Mouse (Mus musculus) R1 (cell line): ENCODE results near the gene Mmp14.

ENCODE experiments used
- DNase-seq: peaks from one replicate; pipeline ENCODE4 v3.0.0-alpha.2; 2018; ENCODE audit warnings: low read depth, low spot score

Gene Mmp14

GRCm38 (mm10) chr14:54433941-54434531, 2.6 kb downstream of the Mmp14 start:
- DNase-seq = no peak

DNA sequence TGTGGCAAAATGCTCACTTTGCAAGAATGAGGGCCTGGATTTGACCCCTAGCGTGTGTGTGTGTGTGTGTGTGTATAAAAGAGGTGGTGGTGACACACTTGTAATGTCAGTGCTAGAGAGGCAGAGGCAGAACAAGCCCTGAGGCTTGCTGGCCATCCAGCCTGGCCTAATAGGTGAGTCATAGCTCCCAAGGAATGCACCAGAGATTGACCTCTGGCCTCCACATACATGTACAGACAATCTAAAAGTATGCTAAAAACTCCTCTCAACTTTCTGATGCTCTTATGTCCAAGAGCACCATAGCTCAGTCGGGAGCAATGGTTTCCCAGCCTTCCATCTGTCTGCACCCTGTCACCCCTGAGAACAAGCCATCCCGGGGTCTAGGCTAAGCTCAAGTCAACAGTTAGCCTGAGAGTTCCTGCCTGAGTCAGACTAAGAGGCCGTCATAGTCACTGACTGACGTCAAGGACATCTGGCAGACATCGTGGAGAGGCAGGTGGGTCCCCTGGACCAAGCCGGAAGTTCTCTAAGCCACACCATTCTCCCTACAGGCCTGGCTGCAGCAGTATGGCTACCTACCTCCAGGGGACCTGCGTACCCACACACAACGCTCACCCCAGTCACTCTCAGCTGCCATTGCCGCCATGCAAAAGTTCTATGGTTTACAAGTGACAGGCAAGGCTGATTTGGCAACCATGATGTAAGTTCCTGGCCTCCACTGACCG, 3.9 kb downstream of the Mmp14 start:
- DNase-seq = no peak

GRCm38 (mm10) chr14:54439155-54439554, 7.7 kb downstream of the Mmp14 start:
- DNase-seq = no peak

GRCm38 (mm10) chr14:54439610-54440009, 8.2 kb downstream of the Mmp14 start:
- DNase-seq = no peak

DNA sequence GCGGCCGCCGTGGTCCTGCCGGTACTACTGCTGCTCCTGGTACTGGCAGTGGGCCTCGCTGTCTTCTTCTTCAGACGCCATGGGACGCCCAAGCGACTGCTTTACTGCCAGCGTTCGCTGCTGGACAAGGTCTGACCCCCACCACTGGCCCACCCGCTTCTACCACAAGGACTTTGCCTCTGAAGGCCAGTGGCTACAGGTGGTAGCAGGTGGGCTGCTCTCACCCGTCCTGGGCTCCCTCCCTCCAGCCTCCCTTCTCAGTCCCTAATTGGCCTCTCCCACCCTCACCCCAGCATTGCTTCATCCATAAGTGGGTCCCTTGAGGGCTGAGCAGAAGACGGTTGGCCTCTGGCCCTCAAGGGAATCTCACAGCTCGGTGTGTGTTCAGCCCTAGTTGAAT, 9.1 kb downstream of the Mmp14 start:
- DNase-seq = no peak

- DNase-seq = no peak
Observed at GRCm38 (mm10) chr14:54441365-54441764, 10.0 kb downstream of the Mmp14 start.

GRCm38 (mm10) chr14:54442548-54442947, 11.1 kb downstream of the Mmp14 start:
- no peak for DNase-seq

- no peak for DNase-seq
Observed at GRCm38 (mm10) chr14:54443196-54443595, 11.8 kb downstream of the Mmp14 start.

- DNase-seq = no peak
Observed at GRCm38 (mm10) chr14:54443712-54444618, 12.6 kb downstream of the Mmp14 start.

DNA sequence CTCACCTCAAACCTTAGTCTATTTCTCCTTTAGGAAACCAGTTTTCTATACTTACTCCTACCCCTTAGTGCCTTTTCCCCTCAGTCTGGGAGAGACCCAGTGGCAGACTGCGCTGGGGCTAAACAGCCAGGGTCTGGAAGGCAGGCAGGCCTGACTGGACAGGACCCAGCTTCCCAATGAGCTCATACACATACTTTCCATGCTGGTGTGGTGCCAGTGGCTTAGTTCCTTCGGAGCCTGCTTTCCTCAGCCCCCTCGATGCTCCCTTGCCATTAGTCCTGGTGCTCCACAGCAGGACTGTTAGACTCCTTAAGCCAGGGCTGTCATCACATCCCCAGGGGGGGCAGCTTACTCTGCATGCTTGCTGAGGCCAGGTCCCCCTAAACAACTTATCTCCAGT, 14.1 kb downstream of the Mmp14 start:
- DNase-seq = no peak

- no peak for DNase-seq
Observed at GRCm38 (mm10) chr14:54453566-54453965, 22.2 kb downstream of the Mmp14 start.

DNA sequence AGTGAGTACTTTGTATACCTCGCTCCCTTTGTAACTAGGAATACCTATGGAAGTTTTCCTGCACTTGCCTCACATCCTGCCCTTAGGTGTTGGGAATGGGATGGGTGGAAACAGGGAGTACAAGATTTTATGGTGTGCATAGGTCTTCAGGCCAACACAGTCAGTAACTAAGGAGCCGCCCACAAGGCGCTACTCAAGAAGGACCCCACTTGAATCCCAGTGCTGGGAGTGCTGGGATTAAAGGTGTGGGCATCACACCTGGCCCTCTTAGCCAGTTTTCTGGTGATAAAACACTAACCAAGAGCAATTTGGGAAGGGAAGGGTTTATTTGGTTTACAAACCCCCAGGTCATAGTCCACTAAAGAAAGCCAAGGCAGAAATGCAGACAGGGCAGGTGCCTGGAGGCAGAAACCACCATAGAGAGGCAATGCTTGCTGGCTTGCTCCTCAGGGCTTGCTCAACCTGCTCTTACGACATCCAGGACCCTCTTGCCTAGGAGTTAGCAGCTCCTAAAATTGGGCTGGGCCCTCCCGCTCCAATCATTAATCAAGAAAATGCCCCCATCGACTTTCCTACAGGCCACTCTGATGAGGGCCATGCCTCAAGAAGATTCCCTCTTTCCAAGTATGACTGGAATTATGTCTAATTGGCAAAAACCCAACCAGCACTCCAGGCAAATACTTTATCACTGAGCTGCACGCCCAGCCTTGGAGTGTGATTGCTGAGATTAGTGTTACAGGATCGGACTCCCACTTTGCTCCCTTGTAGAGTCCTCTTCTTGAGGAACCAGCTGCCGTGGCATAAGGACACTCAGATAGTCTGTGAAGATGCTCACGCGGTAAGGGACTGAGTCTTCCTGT, 23.5 kb downstream of the Mmp14 start:
- no peak for DNase-seq

- no peak for DNase-seq
Observed at GRCm38 (mm10) chr14:54457907-54458569, 26.6 kb downstream of the Mmp14 start.

GRCm38 (mm10) chr14:54462146-54462545, 30.7 kb downstream of the Mmp14 start:
- no peak for DNase-seq

DNA sequence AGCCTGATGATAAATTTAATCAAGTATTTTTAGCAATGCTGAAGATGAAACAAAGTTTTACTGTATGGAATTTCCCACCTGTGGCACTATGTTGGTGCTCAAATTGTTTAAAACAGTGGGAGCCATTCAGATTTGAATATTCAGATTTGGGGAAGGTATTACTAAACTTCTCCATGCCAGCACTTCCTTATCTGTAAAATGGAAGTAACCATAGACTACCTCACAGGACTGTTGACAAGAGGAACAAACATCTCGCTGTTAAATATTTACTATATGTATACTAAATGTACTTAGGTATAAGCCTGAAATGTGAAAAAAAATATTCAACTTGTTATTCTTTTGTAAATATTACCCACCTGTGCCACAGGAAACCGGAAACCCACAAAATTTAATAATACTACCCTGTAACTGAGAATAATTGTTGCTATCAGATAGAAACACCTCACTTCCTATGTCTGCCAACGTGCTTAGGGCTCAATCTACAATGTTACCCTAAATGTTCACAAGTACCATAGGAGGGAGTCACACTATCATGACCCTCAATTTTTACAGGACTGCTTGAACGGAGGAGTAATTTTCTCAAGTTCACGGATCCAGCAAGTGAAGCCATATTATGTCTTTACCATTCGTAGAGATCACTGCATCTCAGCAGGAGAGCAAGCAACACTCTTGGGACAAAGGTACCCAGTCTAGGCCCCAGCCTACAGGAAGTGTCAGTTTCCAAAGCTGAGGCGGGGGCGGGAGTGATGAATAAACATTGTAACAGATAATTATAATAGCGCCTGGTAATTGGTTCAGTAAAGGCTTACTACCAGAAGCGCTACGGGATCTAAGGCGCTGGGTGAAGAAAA, 31.9 kb downstream of the Mmp14 start:
- DNase-seq = no peak

DNA sequence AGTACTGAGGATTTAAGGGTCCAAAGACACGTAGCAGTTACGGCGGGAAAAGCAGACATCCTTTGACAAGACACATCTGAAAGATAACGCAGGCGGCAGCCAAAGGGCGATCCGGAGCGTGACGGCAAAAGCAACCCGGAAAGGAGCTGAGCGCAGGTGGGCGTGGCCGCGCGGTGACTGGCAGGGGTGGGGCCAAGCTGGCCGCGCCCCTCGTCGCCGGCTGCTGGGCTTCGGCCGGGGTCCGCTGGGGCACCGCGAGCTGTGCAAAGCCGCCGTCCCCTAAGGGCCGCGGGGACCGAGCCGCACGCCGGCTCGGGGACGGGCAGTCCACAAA, 32.5 kb downstream of the Mmp14 start, which contains the start of gene Lrp10:
Gene Lrp10, plus strand, starts transcription at position 179 of the 334 bp plus-strand sequence.
- peak; percentile 90 for DNase-seq

GRCm38 (mm10) chr14:54464293-54465005, 33.0 kb downstream of the Mmp14 start:
- peak; percentile 96 for DNase-seq

- DNase-seq = no peak
Observed at GRCm38 (mm10) chr14:54471467-54471866, 40.1 kb downstream of the Mmp14 start.

DNA sequence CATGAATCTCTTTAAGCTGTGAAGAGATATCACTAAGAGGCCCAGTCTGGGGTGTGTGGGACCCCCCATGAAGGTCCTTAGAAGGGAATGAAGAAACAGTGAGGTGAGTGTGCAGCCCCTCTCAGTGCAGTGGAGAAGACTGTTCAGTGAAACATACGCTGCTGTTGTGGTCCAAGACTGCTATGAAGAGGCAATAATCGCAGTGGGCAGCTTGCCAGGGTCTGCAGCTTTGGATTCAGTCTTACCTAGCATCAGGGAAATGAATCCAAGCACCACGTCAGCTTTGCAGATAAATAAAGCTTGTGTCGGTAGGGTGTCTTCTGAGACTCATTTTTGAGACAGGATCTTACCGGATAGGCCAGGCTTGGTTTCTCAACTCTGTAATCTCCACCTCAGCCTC, 41.3 kb downstream of the Mmp14 start:
- DNase-seq = no peak
